Mouse (Mus musculus): ENCODE measurements around the gene Chpt1. TPM values are rescaled to one million over a fixed set of nuclear protein-coding genes. Genes with fewer than 3 reads are reported as not detected.

The Chpt1 gene
- polyA plus RNA-seq (2012; rRNA removed): 0.69 and 1.1 TPM in 2 replicates

DNA sequence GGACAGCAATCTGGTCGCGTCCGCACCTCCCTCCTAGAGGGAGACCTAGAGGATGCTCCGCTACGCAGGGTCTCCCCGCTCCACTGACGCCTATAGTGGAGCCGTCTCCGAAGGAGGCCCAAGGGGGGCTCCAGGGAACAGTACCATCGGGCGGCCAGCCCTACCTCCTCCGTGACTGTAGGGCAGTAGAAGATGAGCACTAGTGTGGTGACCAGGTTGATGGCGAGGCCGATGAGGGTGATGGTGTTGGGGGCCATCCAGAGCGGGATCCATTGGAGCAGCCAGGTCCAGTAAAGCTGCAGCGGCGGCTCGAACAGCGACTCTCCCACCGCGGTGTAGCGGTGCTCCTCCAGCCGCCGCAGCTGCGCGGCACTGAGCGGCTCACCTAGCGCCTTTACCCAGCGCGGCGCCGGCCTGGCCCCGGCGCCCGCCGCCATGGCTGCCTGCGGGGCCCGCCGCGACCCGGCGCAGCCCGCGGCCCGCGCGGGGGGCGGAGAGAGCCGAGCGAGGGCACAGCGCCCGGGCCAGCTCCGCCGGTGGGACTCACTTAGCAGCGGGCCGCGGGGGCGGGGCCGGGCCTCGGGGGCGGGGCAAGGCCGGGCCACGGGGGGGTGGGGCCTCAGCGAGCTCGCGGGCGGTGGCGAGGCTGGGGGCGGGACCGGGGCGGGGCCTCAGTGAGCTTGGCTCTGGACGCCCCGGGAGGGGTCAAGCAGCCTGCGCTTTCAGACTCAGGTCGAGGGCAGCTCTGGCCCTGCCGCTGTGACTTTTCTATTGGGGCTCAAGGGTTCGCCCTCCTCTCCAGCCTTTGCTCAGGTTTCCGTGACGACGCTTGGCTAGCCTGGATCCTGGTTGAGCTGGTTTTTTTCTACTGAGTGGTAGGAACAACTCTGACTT is at the start of gene Chpt1:
Gene Chpt1 (minus strand): TSS at position 653 of the 894 bp plus-strand sequence.

DNA sequence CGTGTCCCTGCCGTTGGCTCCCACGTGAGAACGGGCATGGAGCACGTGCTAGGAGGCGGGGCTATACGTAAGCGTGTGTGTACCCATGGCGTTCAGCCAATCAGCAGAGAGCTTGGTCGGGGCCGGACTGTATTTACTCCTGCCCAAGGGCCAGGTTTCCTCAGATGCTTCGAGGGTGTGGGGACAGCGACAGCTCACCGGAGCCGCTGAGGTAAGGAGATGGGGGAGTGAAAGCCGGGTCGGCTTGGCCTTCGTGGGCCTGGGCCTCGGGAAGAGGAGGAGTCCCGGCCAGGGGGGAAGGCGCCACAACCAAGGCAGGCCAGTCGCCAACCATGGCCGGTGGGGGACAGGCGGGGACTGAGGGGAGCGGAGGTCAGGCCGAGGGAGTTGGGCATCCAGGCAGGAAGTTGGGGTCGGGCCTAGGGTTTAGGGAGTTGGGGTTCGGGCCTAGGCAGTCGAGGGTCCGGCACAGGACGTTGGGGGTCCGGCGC is 44.3 kb downstream of the Chpt1 start, which contains the start of gene Sycp3:
Gene Sycp3 (plus strand): TSS at position 68 of the 491 bp plus-strand sequence.

Other genes with a start within 250 kb of the Chpt1 start
- 0.85 and 1.4 TPM in 2 replicates for gene Dram1, start 125.0 kb downstream of the Chpt1 start, polyA plus RNA-seq (2012; rRNA removed)
- 4.7 and 5.2 TPM in 2 replicates for gene Gnptab, start 124.9 kb downstream of the Chpt1 start, polyA plus RNA-seq (2012; rRNA removed)
- gene Sycp3, start 44.5 kb downstream of the Chpt1 start, polyA plus RNA-seq (2012; rRNA removed): 0.02 TPM in 2 replicates
- 0.12 and 1.8 TPM in 2 replicates for gene Mybpc1, start 101.1 kb upstream of the Chpt1 start, polyA plus RNA-seq (2012; rRNA removed)
- 3.0 and 5.4 TPM in 2 replicates for gene Spic, start 180.9 kb upstream of the Chpt1 start, polyA plus RNA-seq (2012; rRNA removed)
- gene Arl1, start 226.8 kb upstream of the Chpt1 start, polyA plus RNA-seq (2012; rRNA removed): 26.0 and 29.6 TPM in 2 replicates